Mouse (Mus musculus) spleen, adult 2 months (tissue): ENCODE measurements at regions not wholly inside any gene's neighbourhood (a gene's known extent, or its start where the extent isn't known, plus 50 kb on each side); places are given as distances from the start of the nearest gene placed in this dataset.

Experiments
- DNase-seq, 2 experiments: peaks; one replicate each; pipeline versions ENCODE4 v3.0.0 to v3.0.0-alpha.2; 2012 to 2021; ENCODE audit warnings: low spot score in 2 of 2, low read depth in 1 of 2
- H3K27ac ChIP-seq: fragments of 200-500 bp; 2 replicates; pipeline ENCODE4 v1.5.1; 2012; ENCODE audit warnings: low read length, inconsistent platforms; ENCODE audit not compliant: insufficient read depth
- H3K27me3 ChIP-seq: fragments of 200-500 bp; 2 replicates; pipeline ENCODE4 v1.6.1; 2012; ENCODE audit warnings: mild to moderate bottlenecking, moderate library complexity, low read length, inconsistent platforms; ENCODE audit not compliant: control insufficient read depth, insufficient read depth
- H3K36me3 ChIP-seq: fragments of 200-500 bp; 2 replicates; pipeline ENCODE4 v1.6.1; 2012; ENCODE audit warnings: mild to moderate bottlenecking, low read length, inconsistent platforms; ENCODE audit not compliant: control insufficient read depth, insufficient read depth
- H3K4me1 ChIP-seq: fragments of 200-500 bp; 2 replicates; pipeline ENCODE4 v1.6.1; 2011; ENCODE audit warnings: inconsistent platforms; ENCODE audit not compliant: control insufficient read depth, insufficient read depth, insufficient read length
- H3K4me3 ChIP-seq: fragments of 200-500 bp; 2 replicates; pipeline ENCODE4 v1.5.1; 2011; ENCODE audit warnings: mild to moderate bottlenecking, inconsistent platforms; ENCODE audit not compliant: insufficient read depth, insufficient read length; ENCODE audit errors: extremely low read depth
- CTCF ChIP-seq: fragments of 200-500 bp; IDR thresholded peaks from 2 replicates; pipeline ENCODE4 v1.5.1; 2011; ENCODE audit warnings: mild to moderate bottlenecking, inconsistent platforms; ENCODE audit not compliant: insufficient read depth, insufficient read length, insufficient replicate concordance; ENCODE audit errors: extremely low read depth
- POLR2A ChIP-seq: fragments of 200-500 bp; IDR thresholded peaks from 2 replicates; pipeline ENCODE4 v1.6.1; 2011; ENCODE audit warnings: low read depth, low read length, inconsistent platforms
- WGBS: fragments of 180-500 bp; shearing (Covaris S2); methylation state at CpG from one replicate; pipeline ENCODE4 v1.1.7; 2018; 5-methylcytosine and 5-hydroxymethylcytosine counted together

DNA sequence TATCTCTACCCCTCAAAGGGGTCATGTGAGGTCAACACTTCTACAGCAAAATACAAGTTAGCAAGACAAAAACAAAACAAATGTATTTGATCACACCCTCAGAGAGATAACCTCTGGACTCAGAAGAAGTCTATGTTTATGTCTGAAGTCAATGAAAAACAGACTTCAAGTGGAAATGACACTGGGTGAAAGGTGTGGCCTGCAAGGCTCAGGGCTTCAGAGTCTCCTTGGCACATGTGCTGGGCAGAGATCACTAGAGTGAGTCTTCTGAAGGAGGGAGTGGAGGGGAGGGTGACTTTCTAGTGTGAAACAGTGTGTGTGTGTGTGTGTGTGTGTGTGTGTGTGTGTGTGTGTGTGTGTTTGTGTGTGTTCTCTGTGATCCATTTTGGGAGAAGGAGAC is 68.2 kb downstream of the Il12a start:
- TF ChIP-seq POLR2A (no peak), CTCF (no peak)
- H3K4me3 ChIP-seq, result no peak overlapping the region
- H3K27me3 ChIP-seq, result no peaks in the 10 kb centered on the region
- no peak for DNase-seq
- H3K27ac ChIP-seq, result no peak overlapping the region
- H3K4me1 ChIP-seq, result peaks cover 13% of the 10 kb centered on the region
- H3K36me3 ChIP-seq, result no peaks in the 10 kb centered on the region

DNA sequence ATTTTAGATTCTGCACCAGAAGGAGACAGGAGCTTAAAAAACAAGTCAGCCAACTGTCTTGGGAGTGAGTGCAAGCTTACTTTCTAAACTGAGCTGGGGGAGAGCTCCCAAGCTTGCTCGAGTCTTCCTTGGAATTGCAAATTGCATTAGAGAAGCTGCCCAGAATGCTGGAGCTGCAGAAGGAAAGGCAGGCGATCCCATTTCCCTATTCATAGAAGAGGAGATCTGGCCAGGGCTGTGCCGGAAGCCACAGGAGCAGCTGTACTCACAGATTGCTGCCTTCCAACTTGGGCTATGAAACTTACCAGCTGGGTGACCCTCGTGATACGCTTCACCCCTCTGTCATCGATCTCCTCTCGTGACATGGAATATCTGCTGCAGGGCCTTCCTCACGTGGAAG is 68.9 kb downstream of the Il12a start:
- no peaks in the 10 kb centered on the region for H3K36me3 ChIP-seq
- H3K4me1 ChIP-seq, result peaks cover 13% of the 10 kb centered on the region
- 39% methylated on average over 8 of the region's 8 CpGs for WGBS
- H3K27ac ChIP-seq, result no peak overlapping the region
- DNase-seq, result no peak
- H3K4me3 ChIP-seq, result no peak overlapping the region
- TF ChIP-seq CTCF (no peak), POLR2A (no peak)
- H3K27me3 ChIP-seq, result no peaks in the 10 kb centered on the region

DNA sequence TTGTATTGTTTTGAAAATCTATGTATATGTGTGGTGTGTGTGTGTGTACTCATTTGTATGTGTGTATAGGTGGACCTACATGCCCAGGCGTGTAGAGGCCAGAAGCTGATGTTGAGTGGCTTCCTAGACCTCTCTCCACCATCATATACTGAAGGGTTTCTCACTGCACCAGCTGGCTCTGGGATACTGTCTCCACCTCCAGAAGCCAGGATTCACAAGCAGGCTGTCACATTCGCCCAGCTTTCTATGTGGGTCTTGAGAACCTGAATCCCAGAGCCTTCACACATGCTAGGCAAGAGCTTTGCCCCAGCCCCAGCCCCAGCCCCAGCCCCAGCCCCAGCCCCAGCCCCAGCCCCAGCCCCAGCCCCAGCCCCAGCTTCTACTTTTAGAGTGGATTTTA is 70.4 kb downstream of the Il12a start:
- no peak for TF ChIP-seq POLR2A
- TF ChIP-seq CTCF, result no peak
- WGBS, result 79% methylated on average over 2 of the region's 2 CpGs
- Histone ChIP-seq H3K27me3 (no peaks in the 10 kb centered on the region), H3K4me1 (peaks cover 13% of the 10 kb centered on the region), H3K36me3 (no peaks in the 10 kb centered on the region), H3K27ac (no peak overlapping the region), H3K4me3 (no peak overlapping the region)
- no peak for DNase-seq

DNA sequence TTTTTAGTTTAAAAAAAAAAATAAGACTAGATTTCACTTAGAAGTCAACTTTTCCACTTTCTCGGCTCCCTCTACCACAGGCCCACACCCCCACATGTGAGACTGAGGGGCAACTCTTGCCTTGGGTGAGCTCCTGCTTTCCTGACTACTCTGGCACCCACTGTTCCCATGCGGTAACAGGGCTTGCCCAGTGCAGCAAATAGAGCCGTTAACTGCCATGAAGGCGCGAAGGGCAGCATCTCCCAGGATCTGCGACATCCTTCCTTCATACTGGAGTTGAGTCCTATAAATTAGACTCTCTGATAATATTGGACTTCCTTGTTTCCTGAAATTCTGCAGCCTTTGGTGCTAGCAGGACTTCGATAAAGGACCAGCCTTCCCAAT is 70.8 kb downstream of the Il12a start:
- Histone ChIP-seq H3K4me3 (no peak overlapping the region), H3K36me3 (no peaks in the 10 kb centered on the region), H3K27me3 (no peaks in the 10 kb centered on the region), H3K27ac (no peak overlapping the region; the same call in 1 of the 2 replicates), H3K4me1 (peaks cover 13% of the 10 kb centered on the region)
- WGBS, result 64% methylated on average over 7 of the region's 7 CpGs
- DNase-seq, result no peak
- TF ChIP-seq CTCF (no peak), POLR2A (no peak)

DNA sequence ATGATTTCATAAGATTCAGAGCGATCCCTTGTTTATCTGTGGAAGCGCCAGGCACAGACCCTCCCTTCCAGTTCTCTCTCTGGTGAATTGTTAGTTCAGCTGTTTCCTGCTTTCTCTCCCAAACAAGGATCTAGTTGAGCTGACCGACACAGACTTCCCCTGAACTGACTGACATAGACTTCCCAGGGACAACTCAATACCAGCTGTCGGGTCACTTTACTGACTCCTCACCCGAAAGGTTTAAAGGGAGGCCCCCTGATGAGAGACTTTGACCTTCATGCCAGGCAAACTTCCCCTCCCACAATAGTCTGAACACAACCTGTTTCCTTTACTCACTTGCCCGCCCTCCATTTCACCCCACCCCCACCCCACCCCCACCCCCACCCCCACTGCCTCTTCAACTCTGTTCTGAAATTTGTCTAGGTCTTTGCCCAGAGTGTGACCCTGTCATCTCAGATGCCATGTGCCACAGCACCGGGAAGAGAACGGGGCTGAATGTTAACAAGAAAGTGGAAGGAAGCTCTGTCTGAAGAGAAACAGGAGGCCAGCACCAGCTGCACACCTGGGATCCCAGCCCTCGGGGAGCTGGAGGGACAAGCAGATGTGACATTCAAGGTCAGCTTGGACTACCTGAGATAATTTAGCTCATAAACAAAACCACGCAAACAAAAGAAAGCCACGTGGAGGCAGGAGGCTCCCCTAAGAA is 71.3 kb downstream of the Il12a start:
- Histone ChIP-seq H3K4me1 (peaks cover 13% of the 10 kb centered on the region), H3K27ac (no peak overlapping the region), H3K36me3 (no peaks in the 10 kb centered on the region), H3K27me3 (no peaks in the 10 kb centered on the region), H3K4me3 (no peak overlapping the region)
- no peak for DNase-seq
- WGBS, result 22% methylated on average over 11 of the region's 11 CpGs
- no peak for TF ChIP-seq CTCF
- TF ChIP-seq POLR2A, result no peak

DNA sequence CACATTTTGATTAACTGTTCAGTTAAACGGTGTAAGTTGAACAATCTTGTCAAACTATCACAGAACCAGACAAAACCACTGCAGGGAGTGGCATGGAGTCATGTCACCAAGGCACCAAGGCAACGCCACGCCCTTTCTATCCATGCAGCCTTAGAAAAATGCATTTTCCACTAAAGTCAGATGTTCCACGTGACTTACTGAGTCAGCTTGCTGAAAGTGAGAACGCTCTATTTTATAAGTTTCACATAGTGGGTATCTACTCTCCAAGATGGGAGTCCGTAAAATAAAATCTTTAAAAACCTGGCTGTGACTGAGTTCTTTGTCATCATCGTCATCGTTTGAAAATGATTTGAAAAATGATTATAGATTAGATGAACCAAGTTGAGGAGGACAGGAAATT is 72.5 kb downstream of the Il12a start:
- DNase-seq, result no peak
- H3K4me3 ChIP-seq, result no peak overlapping the region
- H3K27ac ChIP-seq, result no peak overlapping the region
- peaks cover 13% of the 10 kb centered on the region for H3K4me1 ChIP-seq
- no peaks in the 10 kb centered on the region for H3K36me3 ChIP-seq
- no peaks in the 10 kb centered on the region for H3K27me3 ChIP-seq
- WGBS, result 85% methylated on average over 8 of the region's 8 CpGs
- TF ChIP-seq CTCF (no peak), POLR2A (no peak)

DNA sequence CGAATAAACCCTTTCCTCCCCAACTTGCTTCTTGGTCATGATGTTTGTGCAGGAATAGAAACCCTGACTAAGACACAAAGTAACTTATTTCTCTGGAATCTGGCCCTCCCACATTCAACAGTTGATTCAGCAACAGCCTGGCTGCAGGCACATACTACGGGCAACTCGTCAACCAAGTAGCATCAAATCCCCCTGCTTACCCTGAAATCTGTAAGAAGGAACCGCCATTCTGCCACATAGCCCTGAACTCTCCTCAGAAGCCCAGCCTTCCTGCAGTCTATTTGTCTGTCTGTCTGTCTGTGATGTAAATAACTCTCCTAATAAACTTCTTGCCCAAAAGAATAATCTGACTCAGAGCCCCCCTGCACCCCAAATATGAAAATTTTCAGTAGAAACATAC is 73.9 kb downstream of the Il12a start:
- Histone ChIP-seq H3K4me1 (peaks cover 12% of the 10 kb centered on the region), H3K27ac (no peak overlapping the region), H3K4me3 (no peak overlapping the region), H3K27me3 (no peaks in the 10 kb centered on the region), H3K36me3 (no peaks in the 10 kb centered on the region)
- WGBS, result 83% methylated on average over 4 of the region's 4 CpGs
- TF ChIP-seq POLR2A (no peak), CTCF (no peak)
- no peak for DNase-seq
